ENCODE assay signal across 8 mouse cellular contexts in the genomic region with DNA sequence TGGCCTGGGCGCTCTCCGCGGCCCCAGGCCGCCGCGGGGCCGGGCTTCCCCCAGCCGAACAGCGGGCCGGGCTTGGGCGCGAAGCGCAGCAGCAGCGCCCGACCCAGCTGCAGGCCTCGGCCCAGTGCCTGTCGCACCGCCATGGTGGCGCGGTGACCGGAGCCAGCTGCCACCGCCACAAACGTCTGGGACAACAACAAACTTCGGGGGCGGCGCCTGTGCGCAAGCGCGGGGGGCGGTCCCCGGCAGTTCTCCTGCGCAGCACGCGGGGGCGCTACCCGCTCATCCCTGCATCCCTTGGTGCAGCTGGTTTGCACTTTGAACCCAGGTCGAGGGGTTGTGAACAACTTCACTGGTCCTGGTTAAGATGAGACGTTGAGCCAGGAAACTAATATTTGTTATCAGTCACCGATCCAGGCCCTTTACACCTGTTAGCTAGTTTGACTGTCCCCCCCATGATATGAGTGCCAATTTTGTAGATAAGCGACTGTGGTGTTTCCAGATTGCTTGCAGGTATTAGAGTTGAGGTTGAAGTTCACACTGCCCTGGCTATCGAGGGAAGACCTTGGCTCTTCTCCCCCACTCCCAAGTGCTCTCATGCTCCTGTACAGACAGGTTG. TPM values are rescaled to one million over a fixed set of nuclear protein-coding genes. Genes with fewer than 3 reads are reported as not detected.
A peak's percentile ranks its signal among the peaks of the same experiment; 100 is the strongest.
DNase-seq lines count a peak whose midpoint lies in the region; ATAC-seq lines count a peak whose summit lies in the region.

A gene (minus strand): TSS at position 231 of the 619 bp plus-strand sequence.

- peak within 1 kb of the TSS; percentile 56 for H3K4me2 ChIP-seq in intestine, embryonic 16.5 days (ENCODE audit: low read depth, low read length)

- WGBS in intestine, embryonic 16.5 days = 3% methylated on average over 41 of the region's 41 CpGs

- no peaks in the 10 kb centered on the region for H3K36me3 ChIP-seq in intestine, embryonic 16.5 days (ENCODE audit: control insufficient read depth, insufficient read depth, low read length)

- peak within 1 kb of the TSS; percentile 96 for H3K9ac ChIP-seq in intestine, embryonic 16.5 days (ENCODE audit: low read depth, low read length)

- intact Hi-C loops in left cerebral cortex, postnatal 25 days (cut with DNase I) = loop anchor here (2.0 to 10.0 kb wide), 2 partner anchors 53 to 529 kb away; no protein-coding TSS in a partner anchor

- no peaks in the 10 kb centered on the region for H3K27me3 ChIP-seq in intestine, embryonic 16.5 days (replicated peaks; ENCODE audit: control insufficient read depth, insufficient read depth, low read length)

- no peaks in the 10 kb centered on the region for H3K9me3 ChIP-seq in intestine, embryonic 16.5 days (ENCODE audit: control insufficient read depth, low read length)

- H3K4me1 ChIP-seq in intestine, embryonic 16.5 days (ENCODE audit: control insufficient read depth, insufficient read depth, low read length) = peaks cover 17% of the 10 kb centered on the region

- peak within 1 kb of the TSS; percentile 92 for H3K4me3 ChIP-seq in intestine, embryonic 16.5 days (ENCODE audit: low read length)

- peak; percentile 77 for ATAC-seq in intestine, embryonic 16.5 days

- H3K27ac ChIP-seq in intestine, embryonic 16.5 days (ENCODE audit: low read length) = peak within 1 kb of the TSS; percentile 95

- DNase-seq in adrenal gland, adult 8-10 months = peak; percentile 87
- DNase-seq in embryo, embryonic 11.5 days (ENCODE audit: low read depth, low spot score) = peak; percentile 65
- DNase-seq in gastrocnemius, postnatal 4 days (ENCODE audit: low spot score in 2 of 2) = peak; percentile 85 to 91
- DNase-seq in left cerebral cortex, postnatal 25 days (ENCODE audit: low spot score in 2 of 2) = peak; percentile 92 to 93
- peak; percentile 88 for DNase-seq in mesoderm, embryonic 11.5 days (ENCODE audit: low read depth, low spot score)
- DNase-seq in right cerebral cortex, postnatal 25 days = peak; percentile 91
- DNase-seq in urinary bladder, postnatal 36 days (ENCODE audit: low spot score in 2 of 2) = peak; percentile 88 to 90

RNA-seq across cellular contexts. Expression of the gene that starts here (rescaled TPM):
- 100 to 1,000 TPM; 172 to 218 (median 206) TPM for total RNA-seq in adrenal gland, adult 8-10 months (2022)
- total RNA-seq in gastrocnemius, postnatal 4 days (2021) = 100 to 1,000 TPM; 170 to 188 TPM
- 30.7 and 38.9 TPM in 2 replicates for polyA plus RNA-seq in intestine, embryonic 16.5 days (2015; fragmentation: Nextera tagmentation; extraction: Ambion mirVana)
- 100 to 1,000 TPM; 261 to 283 TPM for total RNA-seq in left cerebral cortex, postnatal 25 days (2021)

Comparison
In these comparisons a context has a peak if more than half of its experiments do, and no peak if none do; other contexts are left out.
1. Peak in every context shown above with its lines: DNase-seq, ATAC-seq, H3K4me3 ChIP-seq and H3K27ac ChIP-seq.